Comparison of ENCODE assay signal across 8 mouse cellular contexts in genomic region chr17:14960951-14961556, GRCm38 (mm10). TPM values are rescaled to one million over a fixed set of nuclear protein-coding genes. Genes with fewer than 3 reads are reported as not detected.
DNase-seq lines count a peak whose midpoint lies in the region; ATAC-seq and TF ChIP-seq lines count a peak whose summit lies in the region.
"Not testable (repeated sequence)": the region's sequence is repeated elsewhere in the genome, so short reads cannot be mapped to it uniquely, and the experiment has no call there.

Gene Phf10, minus strand, starts transcription at chr17:14961273.

- H3K9ac ChIP-seq in heart, embryonic 11.5 days (ENCODE audit: low read depth, low read length), result peak within 1 kb of the TSS; percentile 81
- peak within 1 kb of the TSS; percentile 80 for H3K9ac ChIP-seq in limb, embryonic 14.5 days (ENCODE audit: low read depth, low read length, severe bottlenecking)
- H3K9ac ChIP-seq in midbrain, embryonic 12.5 days (replicated peaks), result peak within 1 kb of the TSS; percentile 80

- not testable (repeated sequence) for H3K36me3 ChIP-seq in heart, embryonic 11.5 days (ENCODE audit: control insufficient read depth, insufficient read depth, low read length); midbrain, embryonic 12.5 days
- peaks cover 20% of the 10 kb centered on the region; the same call in 1 of the 2 replicates for H3K36me3 ChIP-seq in limb, embryonic 14.5 days (ENCODE audit: control insufficient read depth, insufficient read depth, low read length)

- DNase-seq in B cell, adult 2 months, result peak; percentile 32 to 47
- peak; percentile 25 to 29 for DNase-seq in kidney, adult 8-10 months
- not testable (repeated sequence) for DNase-seq in limb, embryonic 14.5 days (ENCODE audit: low spot score)
- peak; percentile 41 to 79 for DNase-seq in spleen, postnatal 4 days (ENCODE audit: low spot score in 2 of 2)

- not testable (repeated sequence) for TF ChIP-seq POLR2A in bone marrow, adult 2 months (IDR thresholded peaks at IDR 0.05; ENCODE audit: borderline replicate concordance, control insufficient read depth, low read depth, low read length); limb, embryonic 14.5 days (IDR thresholded peaks at IDR 0.05; ENCODE audit: borderline replicate concordance, extremely low read depth, insufficient read depth, insufficient read length)
- peak; percentile 45; the same call in 1 of the 2 replicates for TF ChIP-seq POLR2A in embryonic fibroblast, embryonic 13.5 days (IDR thresholded peaks at IDR 0.05; ENCODE audit: low read depth, low read length)

- H3K27ac ChIP-seq in bone marrow, adult 2 months (ENCODE audit: control insufficient read depth, insufficient read depth, low read depth, low read length, poor library complexity), result peak within 1 kb of the TSS; percentile 88
- not testable (repeated sequence) for H3K27ac ChIP-seq in embryonic fibroblast, embryonic 13.5 days (ENCODE audit: insufficient read depth, low read length); limb, embryonic 14.5 days (replicated peaks; ENCODE audit: low read depth, low read length)
- H3K27ac ChIP-seq in heart, embryonic 11.5 days (ENCODE audit: low read depth, low read length), result peak within 1 kb of the TSS; percentile 46; the same call in 1 of the 2 replicates
- H3K27ac ChIP-seq in midbrain, embryonic 12.5 days (replicated peaks), result peak within 1 kb of the TSS; percentile 61; the same call in 1 of the 2 replicates

- H3K4me3 ChIP-seq in bone marrow, adult 2 months (replicated peaks; ENCODE audit: control insufficient read depth, low read depth, low read length), result peak within 1 kb of the TSS; percentile 98
- peak within 1 kb of the TSS; percentile 100 for H3K4me3 ChIP-seq in embryonic fibroblast, embryonic 13.5 days (ENCODE audit: insufficient read depth, low read length)
- H3K4me3 ChIP-seq in heart, embryonic 11.5 days (ENCODE audit: low read depth, low read length), result peak within 1 kb of the TSS; percentile 72
- peak within 1 kb of the TSS; percentile 65 for H3K4me3 ChIP-seq in limb, embryonic 14.5 days (replicated peaks; ENCODE audit: low read length)
- H3K4me3 ChIP-seq in midbrain, embryonic 12.5 days, result peak within 1 kb of the TSS; percentile 78

- not testable (repeated sequence) for TF ChIP-seq CTCF in bone marrow, adult 2 months (IDR thresholded peaks at IDR 0.05; ENCODE audit: control insufficient read depth, insufficient read depth, low read length); embryonic fibroblast, embryonic 13.5 days (IDR thresholded peaks at IDR 0.05; ENCODE audit: borderline replicate concordance, insufficient read depth, low read length)

- H3K4me1 ChIP-seq in bone marrow, adult 2 months (ENCODE audit: control insufficient read depth, insufficient read depth, low read length); embryonic fibroblast, embryonic 13.5 days (ENCODE audit: control insufficient read depth, insufficient read depth, low read length); heart, embryonic 11.5 days (ENCODE audit: control insufficient read depth, insufficient read depth, low read length); limb, embryonic 14.5 days (ENCODE audit: control insufficient read depth, insufficient read depth, low read length); midbrain, embryonic 12.5 days: not testable (repeated sequence)

- H3K27me3 ChIP-seq in heart, embryonic 11.5 days (ENCODE audit: control insufficient read depth, insufficient read depth, low read length); limb, embryonic 14.5 days (ENCODE audit: control insufficient read depth, insufficient read depth, low read length); midbrain, embryonic 12.5 days: not testable (repeated sequence)

- not testable (repeated sequence) for H3K9me3 ChIP-seq in heart, embryonic 11.5 days (replicated peaks; ENCODE audit: control insufficient read depth, low read length); limb, embryonic 14.5 days (ENCODE audit: control insufficient read depth, low read length); midbrain, embryonic 12.5 days

- H3K4me2 ChIP-seq in heart, embryonic 11.5 days, result peak within 1 kb of the TSS; percentile 74
- H3K4me2 ChIP-seq in limb, embryonic 14.5 days (replicated peaks; ENCODE audit: low read depth, low read length, severe bottlenecking), result peak within 1 kb of the TSS; percentile 86
- peak within 1 kb of the TSS; percentile 95 for H3K4me2 ChIP-seq in midbrain, embryonic 12.5 days (replicated peaks)

- ATAC-seq in heart, embryonic 11.5 days (replicated peaks; ENCODE audit: insufficient number of reproducible peaks, low FRiP score, low TSS enrichment), result peak; percentile 84
- ATAC-seq in limb, embryonic 14.5 days (ENCODE audit: low FRiP score, low read depth), result peak; percentile 86
- peak; percentile 86 for ATAC-seq in midbrain, embryonic 12.5 days (ENCODE audit: low FRiP score, low read depth)

- 12% methylated on average over 57 of the region's 100 CpGs for WGBS in bone marrow, adult 2 months
- WGBS in heart, embryonic 11.5 days (ENCODE audit: insufficient replicate concordance), result under 1% methylated on average over 38 of the region's 100 CpGs
- WGBS in limb, embryonic 14.5 days, result 1% methylated on average over 34 of the region's 100 CpGs
- under 1% methylated on average over 33 of the region's 100 CpGs for WGBS in midbrain, embryonic 12.5 days

RNA-seq across cellular contexts. Expression of gene Phf10, which starts in this region (rescaled TPM):
- 61.6 and 84.2 TPM in 2 replicates for polyA plus RNA-seq in bone marrow, adult 2 months (2011; ENCODE audit: insufficient read depth, insufficient read length, low replicate concordance, missing spikeins)
- 92.6 and 136 TPM in 2 replicates for polyA plus RNA-seq in embryonic fibroblast, embryonic 13.5 days (2011; ENCODE audit: insufficient read length, low read depth, missing spikeins)
- 29.4 and 36.7 TPM in 2 replicates for polyA plus RNA-seq in heart, embryonic 11.5 days (2014; fragmentation: Nextera tagmentation; extraction: Ambion mirVana)
- 84.6 and 114 TPM in 2 replicates for polyA plus RNA-seq in limb, embryonic 14.5 days (2012; rRNA removed)
- polyA plus RNA-seq in limb, embryonic 14.5 days (2014; fragmentation: Nextera tagmentation; extraction: Ambion mirVana), result 51.4 and 53.6 TPM in 2 replicates
- 23.4 and 23.7 TPM in 2 replicates for polyA plus RNA-seq in midbrain, embryonic 12.5 days (2016; fragmentation: Nextera tagmentation; extraction: Ambion mirVana)
